Mouse (Mus musculus): ENCODE measurements at regions not wholly inside any gene's neighbourhood (a gene's known extent, or its start where the extent isn't known, plus 50 kb on each side); places are given as distances from the start of the nearest gene placed in this dataset.
A peak's percentile ranks its signal among the peaks of the same experiment; 100 is the strongest.

DNA sequence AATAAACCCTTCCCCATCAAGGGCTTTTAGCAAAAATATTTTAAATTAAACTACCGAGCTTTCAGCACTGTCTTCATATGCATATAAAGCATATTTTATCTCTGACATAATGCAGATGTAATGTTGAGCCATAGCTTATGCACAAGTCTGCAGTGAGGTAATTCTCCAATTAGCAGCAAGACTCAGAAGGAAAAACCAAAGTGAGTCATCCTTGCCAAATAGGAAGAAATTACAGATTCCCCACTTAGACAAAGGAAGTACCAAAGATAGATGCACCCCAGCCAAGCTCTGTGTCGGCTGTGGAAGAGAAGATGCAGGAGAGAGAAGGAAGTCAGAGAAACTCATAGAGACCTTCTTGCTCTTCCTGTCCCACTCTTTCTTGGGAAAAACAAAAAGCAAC is 161.4 kb upstream of the Gm11042 start:
- ATAC-seq: no peak
- Histone ChIP-seq H3K9me3 (replicated peaks) (no peaks in the 10 kb centered on the region), H3K27me3 (no peaks in the 10 kb centered on the region), H3K27ac (no peak overlapping the region), H3K4me1 (no peaks in the 10 kb centered on the region), H3K36me3 (ENCODE audit: poor library complexity, severe bottlenecking) (no peaks in the 10 kb centered on the region), H3K4me3 (no peak overlapping the region), H3K4me2 (no peak overlapping the region), H3K9ac (no peak overlapping the region)
- WGBS: 75% methylated on average over 2 of the region's 2 CpGs

DNA sequence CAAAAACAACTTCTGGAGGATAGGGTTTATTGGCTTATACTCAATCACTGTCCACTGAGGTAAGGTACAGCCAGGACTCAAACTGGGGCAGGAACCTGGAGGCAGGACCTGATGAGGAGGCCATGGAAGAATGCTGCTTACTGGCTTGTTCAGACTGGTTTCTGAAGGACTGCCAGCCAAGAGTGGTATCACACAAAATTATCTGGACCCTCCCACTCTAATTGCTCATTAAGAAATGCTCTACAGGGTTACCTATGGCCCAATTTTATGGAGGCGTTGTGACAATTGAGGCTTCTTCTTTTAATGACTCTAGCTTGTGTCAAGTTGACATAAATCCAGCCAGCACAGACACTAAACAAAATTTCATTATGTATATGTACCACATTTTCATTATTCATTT is 158.5 kb upstream of the Gm11042 start:
- no peak overlapping the region for H3K9ac ChIP-seq
- no peaks in the 10 kb centered on the region for H3K27me3 ChIP-seq
- H3K9me3 ChIP-seq (replicated peaks): no peaks in the 10 kb centered on the region
- no peak for ATAC-seq
- no peak overlapping the region for H3K4me3 ChIP-seq
- WGBS: 82% methylated on average over 1 of the region's 1 CpGs
- no peak overlapping the region for H3K4me2 ChIP-seq
- H3K36me3 ChIP-seq (ENCODE audit: poor library complexity, severe bottlenecking): no peaks in the 10 kb centered on the region
- no peaks in the 10 kb centered on the region for H3K4me1 ChIP-seq
- no peak overlapping the region for H3K27ac ChIP-seq

DNA sequence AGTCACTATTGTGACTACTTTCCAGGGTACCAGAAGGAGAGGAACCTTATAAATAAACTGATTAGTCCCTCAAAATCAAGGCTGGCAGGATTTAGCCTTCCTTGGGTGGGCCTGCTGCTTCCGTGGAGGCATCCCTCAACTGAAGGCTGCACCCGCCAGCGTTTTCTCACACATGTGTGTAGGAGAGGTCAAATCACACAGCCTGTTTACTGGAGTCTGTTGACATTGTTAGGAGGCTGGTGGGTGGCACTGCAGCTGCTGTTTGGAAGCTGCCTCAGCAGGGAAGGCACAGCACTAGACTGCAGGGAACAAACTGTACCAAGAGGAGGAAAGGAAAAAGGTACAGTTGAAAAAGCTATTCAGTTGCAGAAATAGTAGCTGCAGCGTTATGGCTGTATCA is 142.3 kb upstream of the Gm11042 start:
- ATAC-seq: 0 out of 2 replicates have a peak, but pooled peaks have one; percentile 38
- peaks cover 6% of the 10 kb centered on the region; the same call in 1 of the 2 replicates for H3K4me1 ChIP-seq
- no peaks in the 10 kb centered on the region for H3K9me3 ChIP-seq (replicated peaks)
- no peak overlapping the region for H3K4me2 ChIP-seq
- H3K9ac ChIP-seq: no peak overlapping the region
- 48% methylated on average over 4 of the region's 4 CpGs for WGBS
- H3K4me3 ChIP-seq: no peak overlapping the region
- H3K27me3 ChIP-seq: no peaks in the 10 kb centered on the region
- no peaks in the 10 kb centered on the region for H3K36me3 ChIP-seq (ENCODE audit: poor library complexity, severe bottlenecking)
- H3K27ac ChIP-seq: no peak overlapping the region

DNA sequence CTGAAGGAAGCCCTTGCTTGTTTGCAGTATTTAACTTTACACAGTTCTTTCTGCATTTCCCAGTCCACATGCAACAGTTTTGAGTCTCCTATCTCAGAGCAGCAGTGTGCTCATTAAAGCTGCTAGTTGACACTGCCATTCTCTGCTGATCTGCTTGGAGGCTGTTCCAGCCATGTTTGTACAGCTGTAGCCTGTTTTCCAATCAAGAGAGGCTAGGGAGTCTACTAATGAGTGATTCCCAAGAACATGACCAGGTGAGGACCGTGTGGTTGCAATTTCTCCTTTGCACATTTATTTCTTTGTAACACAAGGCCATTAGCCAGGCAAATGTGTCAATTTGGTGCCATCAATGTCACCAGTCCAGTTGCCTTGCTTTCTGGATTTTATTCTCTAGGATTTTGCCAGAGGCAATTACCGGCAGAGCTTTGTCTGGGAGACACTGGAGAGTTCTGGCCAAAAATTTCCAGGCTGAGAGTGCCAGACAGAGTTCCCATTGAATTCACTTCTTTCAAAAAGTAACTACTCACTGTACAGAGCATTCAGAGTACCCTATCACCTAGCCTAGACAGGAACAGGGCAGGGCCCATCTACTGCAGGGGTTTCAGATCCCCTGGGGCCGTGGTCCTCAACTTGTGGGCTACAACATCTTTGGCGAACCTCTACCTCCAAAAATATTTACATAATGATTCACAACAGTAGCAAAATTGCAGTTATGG is 136.3 kb upstream of the Gm11042 start:
- Histone ChIP-seq H3K27ac (no peak overlapping the region), H3K4me1 (peaks cover 20% of the 10 kb centered on the region), H3K27me3 (no peaks in the 10 kb centered on the region), H3K4me3 (no peak overlapping the region), H3K36me3 (ENCODE audit: poor library complexity, severe bottlenecking) (no peaks in the 10 kb centered on the region), H3K9me3 (replicated peaks) (no peaks in the 10 kb centered on the region), H3K4me2 (no peak overlapping the region), H3K9ac (no peak overlapping the region)
- WGBS: 63% methylated on average over 4 of the region's 4 CpGs
- ATAC-seq: peak; percentile 89

DNA sequence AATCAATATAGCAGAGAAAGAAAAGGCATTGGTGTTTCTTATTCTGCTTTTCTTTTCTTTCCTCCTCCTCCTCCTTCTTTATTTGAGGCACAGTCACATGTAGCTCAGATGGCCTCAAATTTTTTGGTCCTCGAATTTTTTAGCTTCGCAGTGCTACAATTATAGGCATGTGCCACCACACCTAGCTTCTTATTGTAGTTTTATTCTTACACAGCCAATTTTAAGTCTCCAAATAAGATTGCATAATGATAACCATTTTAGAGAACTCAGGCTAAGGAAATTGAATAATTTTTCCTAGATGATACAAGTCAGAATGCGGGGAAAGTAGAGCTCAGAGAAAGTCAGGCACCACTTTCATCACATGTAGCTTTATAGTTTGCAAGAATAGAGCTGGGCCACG is 132.1 kb upstream of the Gm11042 start:
- WGBS: 80% methylated on average over 4 of the region's 4 CpGs
- Histone ChIP-seq H3K27me3 (no peaks in the 10 kb centered on the region), H3K4me2 (no peak overlapping the region), H3K9me3 (replicated peaks) (no peaks in the 10 kb centered on the region), H3K36me3 (ENCODE audit: poor library complexity, severe bottlenecking) (no peaks in the 10 kb centered on the region), H3K4me1 (peaks cover 20% of the 10 kb centered on the region), H3K27ac (no peak overlapping the region), H3K4me3 (no peak overlapping the region), H3K9ac (no peak overlapping the region)
- no peak for ATAC-seq

DNA sequence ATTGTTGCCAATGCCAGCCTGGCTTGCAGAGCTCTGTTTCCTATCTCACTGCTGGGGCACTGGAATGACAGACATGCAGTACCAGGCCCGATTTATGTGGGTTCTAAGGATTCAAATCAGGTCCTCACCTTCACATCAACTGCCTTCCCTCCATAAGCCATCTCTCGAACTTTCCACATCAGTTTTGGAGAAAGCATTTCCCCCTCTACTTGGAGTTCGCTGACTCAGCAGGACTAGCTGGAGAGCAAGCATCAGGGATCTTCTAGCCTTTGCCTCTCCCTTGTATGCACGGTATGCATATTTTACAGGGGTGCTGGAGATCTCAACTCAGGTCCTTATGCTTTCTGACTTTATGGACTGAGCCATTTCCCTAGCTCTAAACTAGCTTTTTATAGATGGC is 118.7 kb upstream of the Gm11042 start:
- no peak overlapping the region for H3K4me2 ChIP-seq
- no peak overlapping the region for H3K27ac ChIP-seq
- no peaks in the 10 kb centered on the region for H3K36me3 ChIP-seq (ENCODE audit: poor library complexity, severe bottlenecking)
- no peaks in the 10 kb centered on the region for H3K9me3 ChIP-seq (replicated peaks)
- no peak for ATAC-seq
- no peaks in the 10 kb centered on the region for H3K4me1 ChIP-seq
- H3K9ac ChIP-seq: no peak overlapping the region
- 88% methylated on average over 4 of the region's 4 CpGs for WGBS
- H3K27me3 ChIP-seq: no peaks in the 10 kb centered on the region
- no peak overlapping the region for H3K4me3 ChIP-seq

DNA sequence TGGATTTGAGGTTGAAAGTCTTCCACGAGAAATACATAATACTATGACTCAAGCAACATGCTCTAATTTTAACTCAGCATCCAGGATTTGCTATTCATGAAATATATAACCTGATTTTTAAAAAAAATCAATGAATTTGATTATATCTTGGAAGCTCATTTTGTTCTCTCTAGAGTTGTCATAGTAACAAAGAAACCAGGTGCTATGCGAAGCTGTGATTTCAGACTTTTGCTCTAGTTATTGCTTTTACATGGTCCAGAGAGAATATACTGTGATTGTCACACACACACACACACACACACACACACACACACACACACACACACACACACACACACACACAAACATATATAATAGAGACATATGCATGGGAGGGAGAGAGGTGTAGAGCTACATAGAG is 98.5 kb upstream of the Gm11042 start:
- H3K27me3 ChIP-seq: no peaks in the 10 kb centered on the region
- H3K4me3 ChIP-seq: no peak overlapping the region
- no peak for ATAC-seq
- no peak overlapping the region for H3K27ac ChIP-seq
- H3K4me1 ChIP-seq: no peaks in the 10 kb centered on the region
- no peak overlapping the region for H3K9ac ChIP-seq
- no peak overlapping the region for H3K4me2 ChIP-seq
- H3K36me3 ChIP-seq (ENCODE audit: poor library complexity, severe bottlenecking): no peaks in the 10 kb centered on the region
- 79% methylated on average over 2 of the region's 2 CpGs for WGBS
- H3K9me3 ChIP-seq (replicated peaks): no peaks in the 10 kb centered on the region

DNA sequence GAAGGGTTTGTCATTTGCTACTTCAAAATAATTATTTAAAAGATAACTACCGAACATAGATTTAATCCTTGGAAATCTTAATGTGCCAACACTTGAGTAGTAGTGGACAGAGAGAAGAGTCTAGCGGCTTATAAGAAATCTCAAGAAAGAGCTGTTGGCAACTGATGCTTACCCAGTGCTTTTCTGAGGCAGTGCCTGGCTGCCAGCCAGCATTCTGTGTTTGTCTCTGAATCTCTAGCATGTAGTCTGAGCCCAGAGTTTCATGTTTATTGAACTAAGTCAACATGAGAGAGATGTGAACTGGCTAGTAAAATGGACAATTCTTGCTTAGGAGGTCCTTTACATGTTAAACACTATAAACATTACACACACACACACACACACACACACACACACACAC is 94.3 kb upstream of the Gm11042 start:
- H3K9me3 ChIP-seq (replicated peaks): no peaks in the 10 kb centered on the region
- 79% methylated on average over 2 of the region's 2 CpGs for WGBS
- no peaks in the 10 kb centered on the region for H3K4me1 ChIP-seq
- no peak overlapping the region for H3K27ac ChIP-seq
- no peak for ATAC-seq
- H3K36me3 ChIP-seq (ENCODE audit: poor library complexity, severe bottlenecking): no peaks in the 10 kb centered on the region
- no peak overlapping the region for H3K4me2 ChIP-seq
- H3K4me3 ChIP-seq: no peak overlapping the region
- H3K9ac ChIP-seq: no peak overlapping the region
- no peaks in the 10 kb centered on the region for H3K27me3 ChIP-seq

DNA sequence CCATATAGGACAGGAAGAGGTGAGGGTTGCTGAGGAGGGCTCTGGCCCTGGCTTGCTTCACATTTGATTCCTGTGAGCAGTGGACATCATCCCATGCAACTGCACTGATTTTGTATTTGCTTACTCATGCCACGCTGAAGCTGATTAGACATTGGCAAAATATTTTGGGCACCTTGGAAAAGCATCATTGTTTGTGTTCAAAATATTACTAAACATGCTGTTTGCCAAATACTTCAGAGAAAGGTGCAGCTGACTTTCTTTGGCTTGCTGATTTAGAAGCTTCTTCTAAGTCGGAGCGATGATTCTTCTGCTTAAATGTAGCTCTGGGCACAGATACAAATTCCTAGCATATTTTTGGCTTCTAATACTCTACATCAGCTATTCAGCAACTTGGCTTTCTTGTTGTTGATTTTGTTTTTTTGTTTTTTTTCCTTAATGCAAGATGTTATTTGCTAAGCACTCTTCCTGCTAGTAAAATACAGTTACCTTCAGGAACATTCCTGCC is 91.4 kb upstream of the Gm11042 start:
- Histone ChIP-seq H3K9ac (no peak overlapping the region), H3K9me3 (replicated peaks) (no peaks in the 10 kb centered on the region), H3K4me3 (no peak overlapping the region), H3K36me3 (ENCODE audit: poor library complexity, severe bottlenecking) (no peaks in the 10 kb centered on the region), H3K4me1 (no peaks in the 10 kb centered on the region), H3K4me2 (no peak overlapping the region), H3K27ac (no peak overlapping the region), H3K27me3 (no peaks in the 10 kb centered on the region)
- no peak for ATAC-seq
- 92% methylated on average over 3 of the region's 3 CpGs for WGBS

DNA sequence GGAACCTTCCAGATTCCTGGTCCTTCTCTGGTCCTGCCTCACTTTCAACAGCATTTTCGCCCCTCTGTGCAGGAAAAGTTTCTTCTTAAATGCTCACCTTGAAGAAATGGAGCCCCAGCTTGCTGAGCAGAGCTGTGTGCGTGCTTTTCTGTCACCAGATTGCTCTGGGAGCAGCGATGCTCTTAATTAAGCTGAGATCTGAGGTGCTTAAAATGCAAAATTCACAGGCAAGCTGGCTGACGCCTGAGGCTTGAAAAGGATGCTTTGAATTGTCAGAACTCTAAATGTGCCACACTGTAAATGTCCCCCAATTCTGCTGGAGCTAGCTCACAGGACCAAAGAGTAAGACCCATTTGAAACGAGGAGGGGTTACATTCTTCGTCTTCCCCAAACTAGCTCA is 73.6 kb upstream of the Gm11042 start:
- Histone ChIP-seq H3K36me3 (ENCODE audit: poor library complexity, severe bottlenecking) (no peaks in the 10 kb centered on the region), H3K4me1 (no peaks in the 10 kb centered on the region), H3K27ac (no peak overlapping the region), H3K4me2 (no peak overlapping the region), H3K27me3 (no peaks in the 10 kb centered on the region), H3K9ac (no peak overlapping the region), H3K4me3 (no peak overlapping the region), H3K9me3 (replicated peaks) (no peaks in the 10 kb centered on the region)
- WGBS: 76% methylated on average over 6 of the region's 6 CpGs
- no peak; the same call in 1 of the 2 replicates for ATAC-seq
